Mouse (Mus musculus) heart, postnatal 10 days (tissue): ENCODE measurements around the gene Itga9. TPM values are rescaled to one million over a fixed set of nuclear protein-coding genes. Genes with fewer than 3 reads are reported as not detected.

ENCODE experiments used
- DNase-seq, 2 experiments: peaks; one replicate each; pipeline ENCODE4 v3.0.0; 2021
- intact Hi-C: fragments of 180-260 bp; cut with DNase I; formaldehyde crosslinking; loops from one replicate; pipeline ENCODE4 v1.15.1; 2025
- total RNA-seq, 2 experiments: library from RNA; stranded (reverse); gene quantifications; 2 replicates each; pipeline ENCODE4 v1.2.3; 2021

Gene Itga9
- total RNA-seq, 2 experiments from 2014 or later: 107 to 121 TPM

DNA sequence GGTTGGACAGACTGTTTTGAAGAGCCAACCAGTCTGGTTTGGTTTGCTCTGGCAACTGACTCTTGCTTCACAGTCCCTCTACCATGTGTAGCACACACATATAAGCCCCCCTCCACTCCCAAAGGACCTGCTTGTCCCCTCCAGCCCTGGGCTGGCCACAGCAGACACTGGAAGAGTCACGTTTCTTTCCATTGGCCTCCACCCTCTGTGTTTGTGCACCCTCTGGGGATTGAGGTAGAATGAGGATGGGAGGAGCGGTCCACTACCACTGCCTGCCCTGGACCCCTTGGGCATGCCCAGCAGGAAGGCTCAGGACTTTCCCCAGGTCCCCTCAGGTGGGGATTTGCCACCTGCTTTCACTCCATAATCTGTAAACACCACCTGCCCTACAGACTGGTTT is 321.5 kb downstream of the Itga9 start:
- intact Hi-C loops: loop anchor here (5.0 kb wide), 1 partner anchor 54 kb away; no protein-coding TSS in a partner anchor
- no peak for DNase-seq

DNA sequence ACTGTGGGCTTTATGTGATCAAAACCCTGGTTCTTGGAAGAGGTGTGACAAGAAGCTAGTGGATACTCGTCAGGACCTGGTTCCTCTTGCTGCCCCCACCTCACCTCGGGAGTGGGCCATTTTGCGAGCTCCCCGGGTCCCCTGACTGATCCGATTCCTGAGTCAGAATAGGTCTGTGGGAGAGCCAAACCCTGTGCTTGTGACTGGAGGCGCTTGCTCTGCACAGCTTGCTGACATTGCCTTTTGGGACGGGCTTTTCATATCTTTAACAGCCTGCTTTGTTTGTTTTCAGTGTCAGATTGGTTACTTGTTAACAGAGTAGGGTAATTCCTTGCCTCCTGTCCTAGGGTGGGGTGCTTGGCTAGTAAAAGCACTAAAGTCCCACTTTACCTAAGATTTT is 322.2 kb downstream of the Itga9 start:
- DNase-seq: no peak
- intact Hi-C loops: loop anchor here (5.0 kb wide), 1 partner anchor 54 kb away; no protein-coding TSS in a partner anchor

DNA sequence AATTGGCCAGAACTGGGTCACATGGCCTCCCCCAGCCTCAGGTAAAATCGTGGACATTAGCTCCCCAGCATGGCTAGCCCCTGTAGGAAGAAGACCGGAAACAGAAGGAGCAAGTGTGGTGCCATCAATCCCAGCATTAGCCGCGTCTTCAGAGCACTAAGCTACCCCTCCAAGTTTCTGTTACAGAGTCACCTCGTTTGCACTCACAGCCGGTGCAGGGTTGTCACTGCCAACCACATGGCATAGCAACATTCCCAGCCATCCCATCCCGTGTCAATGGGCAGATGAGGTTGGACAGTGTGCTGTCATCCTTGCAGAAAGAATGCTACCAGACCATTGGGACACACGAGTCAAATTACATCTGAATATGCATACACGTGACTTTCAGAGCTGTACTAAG is 324.1 kb downstream of the Itga9 start:
- no peak for DNase-seq
- intact Hi-C loops: no loop called here

DNA sequence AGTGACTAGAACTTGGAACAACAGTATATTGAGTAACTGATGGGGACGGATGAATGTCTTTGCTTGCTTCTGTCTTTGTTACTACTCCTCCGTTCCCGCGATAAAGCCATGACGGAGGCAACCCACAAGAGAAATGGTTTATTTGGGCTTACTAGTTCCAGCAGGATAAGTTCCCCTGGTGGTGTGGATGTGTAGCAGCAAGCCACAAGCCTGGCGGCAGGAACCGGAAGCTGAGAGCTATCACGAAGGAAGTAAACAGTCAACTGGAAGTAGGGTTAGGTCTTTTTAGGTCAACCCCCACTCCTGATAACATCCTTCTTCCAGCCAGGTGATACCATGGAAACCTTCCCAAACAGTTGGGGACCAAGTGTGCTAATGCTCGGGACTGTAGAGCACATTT is 327.3 kb downstream of the Itga9 start:
- intact Hi-C loops: no loop called here
- no peak for DNase-seq

DNA sequence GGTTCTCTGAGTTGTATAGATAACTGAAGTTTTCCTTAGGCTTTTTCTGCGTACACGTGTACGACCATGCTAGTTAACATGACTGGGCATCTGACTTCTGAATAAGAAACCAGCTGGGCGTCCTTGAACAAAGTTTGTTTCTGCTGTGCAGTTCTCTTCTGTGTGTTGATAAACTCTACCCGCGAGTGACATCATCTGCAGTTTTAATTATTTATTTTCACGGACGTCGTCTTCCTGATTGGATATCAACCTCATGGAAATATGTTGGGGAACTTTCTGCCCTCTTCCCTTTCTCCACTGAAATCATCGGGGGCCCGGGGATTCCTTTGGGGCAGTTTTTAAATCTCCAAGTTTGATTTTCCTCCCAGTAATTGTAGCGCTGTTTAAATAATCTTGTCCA is 327.8 kb downstream of the Itga9 start:
- DNase-seq: no peak
- intact Hi-C loops: no loop called here

DNA sequence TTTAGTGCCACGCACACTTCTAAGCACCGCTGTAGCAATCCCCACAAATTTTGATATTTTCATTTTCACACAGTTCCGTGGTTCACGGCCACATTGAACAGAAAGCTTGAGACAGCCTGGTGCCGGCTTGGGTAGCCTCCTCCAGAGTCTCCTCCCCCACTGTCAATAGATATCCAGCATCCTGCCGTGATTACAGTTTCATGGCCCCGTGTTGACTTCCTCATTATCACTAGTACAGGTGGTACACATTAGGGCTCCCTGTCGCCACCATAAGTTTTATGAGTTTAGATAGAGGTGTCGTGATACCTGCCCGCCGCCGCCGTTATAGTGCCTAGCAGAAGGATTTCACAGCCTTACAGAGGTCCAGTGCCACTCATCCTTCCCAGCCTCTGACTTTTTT is 328.6 kb downstream of the Itga9 start:
- intact Hi-C loops: no loop called here
- DNase-seq: no peak

DNA sequence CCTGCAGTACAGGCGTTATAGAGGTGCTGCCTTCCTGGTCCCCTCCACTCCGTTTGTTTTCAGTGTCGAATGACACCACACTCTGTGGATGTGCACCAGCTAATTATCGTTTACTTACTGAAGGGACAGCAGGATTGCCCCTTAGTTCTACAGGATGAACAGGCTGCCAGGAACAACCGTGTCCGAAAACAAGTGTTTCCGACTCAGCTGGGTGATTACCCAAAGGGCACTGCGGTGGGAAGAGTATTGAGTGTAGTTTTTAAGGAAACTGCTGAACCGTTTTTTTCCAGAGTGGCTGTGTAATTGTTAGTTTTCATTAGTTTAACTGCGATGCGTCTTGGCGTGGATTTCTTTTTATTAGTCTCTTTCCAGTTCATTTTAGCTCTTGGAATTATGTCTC is 329.6 kb downstream of the Itga9 start:
- intact Hi-C loops: no loop called here
- no peak for DNase-seq

DNA sequence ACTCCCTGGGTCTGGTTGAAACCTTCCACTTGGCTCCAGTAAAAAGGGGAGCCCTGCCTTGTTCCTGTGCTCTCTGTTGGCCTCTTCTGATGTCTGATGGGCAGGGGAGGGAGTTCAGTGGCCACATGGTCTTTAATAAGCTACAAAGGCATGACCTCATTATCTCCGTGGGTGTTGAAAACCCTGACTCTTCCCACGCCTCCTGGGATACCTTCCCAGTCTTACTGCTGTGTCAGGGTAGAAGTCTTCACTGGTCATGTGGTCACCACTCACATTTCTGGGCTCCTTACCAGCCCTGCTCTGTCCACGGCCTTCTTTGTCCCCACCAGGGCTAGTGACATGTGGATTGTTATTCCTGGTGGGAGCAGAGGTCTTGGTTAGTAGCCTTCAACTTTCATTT is 331.0 kb downstream of the Itga9 start:
- intact Hi-C loops: no loop called here
- peak; percentile 76 to 77 for DNase-seq

DNA sequence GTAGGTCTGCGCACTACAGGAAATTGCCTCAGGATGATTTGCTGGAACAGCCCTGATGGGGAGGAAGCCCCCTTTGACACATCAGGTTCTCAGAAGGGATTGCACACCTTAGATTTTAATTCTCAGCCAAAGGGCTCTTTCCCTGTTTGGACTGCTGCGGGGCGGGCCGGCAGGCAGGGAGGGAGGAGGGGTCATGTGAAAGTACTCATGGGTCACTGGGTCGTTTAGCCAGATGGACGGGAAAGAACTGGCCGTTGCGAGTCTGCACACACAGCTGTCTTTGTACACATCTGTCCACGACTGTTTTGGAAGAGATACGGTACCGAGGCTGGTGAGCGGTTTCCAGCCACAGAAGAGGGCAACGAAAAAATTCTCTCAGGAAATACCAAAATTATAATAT is 332.9 kb downstream of the Itga9 start:
- intact Hi-C loops: no loop called here
- no peak for DNase-seq

DNA sequence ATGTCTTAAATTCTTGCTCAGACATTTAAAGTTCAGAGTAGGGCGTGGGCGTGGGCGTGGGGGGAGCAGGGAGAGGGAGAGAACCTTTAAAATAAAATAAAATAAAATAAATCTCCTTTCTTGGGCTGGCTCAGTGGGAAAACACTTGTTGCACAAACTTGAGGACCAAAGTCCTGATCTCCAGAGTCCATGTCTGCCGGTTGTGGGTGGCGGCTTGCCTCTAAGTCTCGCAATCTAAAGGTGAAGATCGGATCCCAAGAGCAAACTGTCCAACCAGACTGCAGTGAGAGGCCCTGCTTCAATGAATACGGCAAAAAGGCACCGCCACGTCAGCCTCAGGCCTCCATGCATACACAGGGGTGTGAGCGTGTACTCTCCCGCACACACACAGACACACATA is 333.3 kb downstream of the Itga9 start:
- DNase-seq: no peak
- intact Hi-C loops: no loop called here

DNA sequence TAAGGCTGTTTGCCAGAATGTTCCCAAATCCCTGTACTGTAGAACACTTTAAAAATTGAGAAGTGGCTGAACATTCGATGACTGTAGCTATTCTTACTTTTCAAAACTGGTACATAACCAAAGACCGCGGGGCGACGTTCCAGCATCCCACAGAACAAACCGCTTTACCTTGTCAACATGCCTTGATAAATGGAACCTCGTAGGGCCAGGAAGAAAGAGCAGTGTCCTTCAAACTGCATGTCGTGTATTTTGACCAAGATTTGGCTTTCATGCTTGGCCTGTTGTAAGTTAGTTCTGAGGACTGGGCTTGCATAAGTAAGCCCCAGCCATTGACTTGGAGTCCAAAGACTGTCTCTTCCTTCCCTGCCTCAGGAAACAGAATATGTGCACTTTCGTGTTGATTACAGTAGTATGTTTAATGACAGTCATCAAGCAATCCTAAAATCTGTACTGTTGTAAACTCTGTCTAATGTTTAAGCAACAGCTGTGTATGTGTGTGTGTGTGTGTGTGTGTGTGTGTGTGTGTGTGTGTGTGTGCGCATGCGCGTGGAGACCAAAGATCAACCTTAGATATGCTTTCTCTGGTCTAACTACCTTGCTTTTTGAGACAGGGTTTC is 334.2 kb downstream of the Itga9 start:
- no peak for DNase-seq
- intact Hi-C loops: no loop called here

DNA sequence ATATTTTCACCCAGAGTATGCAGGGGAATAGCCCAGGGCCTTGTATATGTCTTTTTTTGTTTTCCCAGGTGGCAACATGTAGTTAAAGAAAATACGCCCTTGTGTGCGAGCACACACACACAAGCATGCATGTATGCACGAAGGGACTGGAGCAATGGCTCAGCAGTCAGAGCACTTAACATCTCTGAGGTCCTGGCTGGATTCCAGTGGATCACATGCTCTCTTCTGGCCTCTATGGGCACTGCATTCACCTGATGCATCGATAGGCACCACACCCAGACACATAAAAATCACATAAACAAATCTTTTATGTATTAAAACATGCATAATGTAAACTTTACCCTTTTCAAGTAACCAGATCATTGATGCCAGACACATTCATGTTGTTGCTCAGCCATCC is 335.5 kb downstream of the Itga9 start:
- intact Hi-C loops: no loop called here
- DNase-seq: no peak

DNA sequence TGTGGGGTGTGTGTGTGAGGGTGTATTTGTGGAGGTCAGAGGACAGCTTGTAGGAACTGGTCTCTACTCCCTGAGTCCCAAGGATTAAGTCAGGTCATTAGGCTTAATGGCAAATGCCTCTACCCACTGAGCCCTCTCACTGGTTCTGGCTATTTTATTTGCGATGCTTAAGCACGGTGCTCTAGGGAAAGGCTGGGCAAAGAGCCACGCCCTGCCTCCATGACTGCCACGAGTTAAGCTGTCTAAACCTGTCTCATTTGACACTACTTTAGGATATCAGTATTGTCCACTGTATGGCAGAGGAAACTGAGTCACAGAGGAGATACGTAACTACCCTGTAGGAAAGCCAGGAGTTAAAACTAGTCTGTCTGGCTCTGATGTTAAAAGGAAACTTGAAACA is 337.5 kb downstream of the Itga9 start:
- intact Hi-C loops: no loop called here

DNA sequence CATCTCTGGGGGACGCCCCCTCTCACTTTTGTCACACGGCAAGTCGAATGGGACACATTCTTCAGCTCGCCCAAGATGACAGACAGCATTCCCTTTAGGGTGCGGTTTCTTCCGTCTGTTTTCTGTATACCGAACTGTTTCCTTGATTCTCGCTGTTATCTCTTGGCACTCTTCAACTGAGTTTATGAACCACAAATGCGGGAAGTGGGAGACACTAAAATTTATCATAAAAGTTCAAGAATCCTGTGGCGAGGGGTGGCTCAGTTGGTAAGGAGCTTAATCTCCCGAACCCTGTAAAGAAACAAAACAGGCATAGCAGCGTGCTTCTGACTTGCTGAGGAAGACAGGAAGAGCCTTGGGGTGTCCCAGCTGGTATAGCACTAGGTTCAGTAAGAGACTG is 337.9 kb downstream of the Itga9 start:
- intact Hi-C loops: no loop called here
- no peak for DNase-seq

More for the DNA sequence above, 337.5 kb downstream of the Itga9 start:
- DNase-seq: no peak

DNA sequence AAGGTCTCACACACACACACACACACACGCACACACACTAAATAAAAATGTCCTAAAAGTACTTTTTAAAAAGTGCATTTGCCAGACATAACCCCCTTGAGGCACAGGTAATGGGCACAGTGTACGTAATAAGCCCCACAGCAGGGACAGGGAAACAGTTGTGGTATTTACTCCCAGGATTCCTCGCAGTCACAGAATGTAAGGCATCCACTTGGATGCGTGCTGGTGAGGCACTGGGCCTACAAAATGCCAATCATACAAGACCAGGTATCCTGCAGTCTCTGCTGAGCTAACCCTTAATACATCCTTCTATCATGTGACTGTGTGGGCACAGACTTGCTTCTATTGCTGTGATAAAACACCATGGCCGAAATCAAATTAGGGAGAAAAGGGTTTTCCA is 342.0 kb downstream of the Itga9 start:
- intact Hi-C loops: no loop called here
- no peak for DNase-seq

DNA sequence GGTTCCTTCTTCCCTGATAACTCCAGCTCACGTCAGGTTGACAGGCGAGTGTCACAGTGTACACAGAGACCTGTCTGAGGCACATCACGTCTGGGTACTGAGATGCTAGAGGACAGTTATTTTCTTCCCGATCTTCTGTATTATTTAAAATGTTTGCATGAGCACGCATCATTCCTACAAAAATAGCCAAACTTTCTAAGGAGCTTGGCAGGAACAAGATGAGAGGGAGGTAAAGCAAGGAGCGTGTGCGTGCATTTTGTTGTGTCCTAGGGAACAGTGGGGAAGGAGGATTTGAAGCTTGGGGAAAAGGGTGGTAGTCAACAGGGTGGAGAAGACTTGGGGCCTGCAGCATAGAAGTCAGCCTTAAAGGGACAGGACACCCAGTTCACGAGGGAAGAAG is 342.6 kb downstream of the Itga9 start:
- no peak for DNase-seq

DNA sequence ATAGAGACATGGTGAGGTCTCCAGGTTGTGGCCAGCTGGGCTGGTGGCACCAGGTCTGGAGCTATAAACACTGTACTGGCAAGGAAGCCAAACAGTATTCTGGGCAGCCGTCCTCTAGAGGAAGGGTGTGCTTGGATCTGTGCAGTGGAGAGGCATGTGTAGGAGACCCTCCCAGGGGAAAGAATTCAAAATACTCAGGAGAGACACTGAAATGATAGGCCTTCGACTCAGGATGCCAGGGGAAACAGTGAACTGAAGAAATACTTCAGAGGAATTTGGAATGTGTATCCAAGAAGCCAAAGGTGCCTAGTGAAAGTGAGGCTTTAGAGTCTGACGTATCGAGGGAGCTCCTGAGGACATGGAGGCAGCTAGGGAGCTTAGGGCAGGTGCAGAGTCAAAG is 343.2 kb downstream of the Itga9 start:
- intact Hi-C loops: no loop called here
- no peak for DNase-seq

More for the DNA sequence above, 342.6 kb downstream of the Itga9 start:
- intact Hi-C loops: no loop called here

DNA sequence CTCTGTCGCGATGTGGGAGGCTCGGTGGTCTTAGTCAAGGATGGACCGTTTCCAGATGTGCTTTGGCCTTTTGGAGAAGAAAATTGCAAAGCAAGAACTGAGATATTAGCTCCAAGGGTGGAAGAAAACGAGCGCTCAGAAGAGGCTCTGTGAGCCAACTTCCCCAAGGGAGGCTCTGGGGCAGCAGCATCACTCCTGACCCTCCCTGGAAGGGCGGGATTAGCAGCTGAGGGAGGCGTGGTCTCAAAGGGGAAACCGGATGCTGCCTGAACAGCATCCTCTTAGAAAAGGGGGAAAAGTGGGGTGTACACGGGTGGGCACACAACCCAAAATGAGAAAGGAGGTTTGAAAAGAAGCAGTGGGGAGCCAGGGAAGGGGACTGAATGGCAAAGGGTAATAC is 343.6 kb downstream of the Itga9 start:
- no peak for DNase-seq

More for the DNA sequence above, 343.6 kb downstream of the Itga9 start:
- intact Hi-C loops: no loop called here

Other genes starting within 250 kb of the Itga9 start
- gene Eomes, start 128.5 kb upstream of the Itga9 start, total RNA-seq: not detected
- 100 to 1,000 TPM; 171 to 176 TPM for gene Golga4, start 100.4 kb upstream of the Itga9 start, total RNA-seq